Mouse (Mus musculus) WW6 (cell line): Measurements from ENCODE around the gene D17H6S53E.
A peak's percentile ranks its signal among the peaks of the same experiment; 100 is the strongest.

Source experiments
- DNase-seq: peaks from one replicate; pipeline ENCODE4 v3.0.0-alpha.2; 2013; ENCODE audit warnings: low read depth, low spot score

D17H6S53E gene

GRCm38 (mm10) chr17:35162121-35162520 is 35.9 kb downstream of the D17H6S53E start:
- no peak for DNase-seq

- no peak for DNase-seq
Observed at GRCm38 (mm10) chr17:35162730-35163129, 36.6 kb downstream of the D17H6S53E start.

GRCm38 (mm10) chr17:35163326-35164081 is 37.3 kb downstream of the D17H6S53E start:
- no peak for DNase-seq

GRCm38 (mm10) chr17:35164218-35164567 is 38.0 kb downstream of the D17H6S53E start:
- no peak for DNase-seq

- peak; percentile 96 for DNase-seq
Observed at GRCm38 (mm10) chr17:35164568-35165450, 38.6 kb downstream of the D17H6S53E start, which contains the start of gene Prrc2a. Gene Prrc2a (minus strand): TSS chr17:35164897.

- no peak for DNase-seq
Observed at GRCm38 (mm10) chr17:35165451-35166155, 39.4 kb downstream of the D17H6S53E start.

- DNase-seq: peak; percentile 86
Observed at GRCm38 (mm10) chr17:35166352-35167035, 40.3 kb downstream of the D17H6S53E start.

GRCm38 (mm10) chr17:35167794-35168193 is 41.6 kb downstream of the D17H6S53E start:
- no peak for DNase-seq

GRCm38 (mm10) chr17:35168541-35169207 is 42.5 kb downstream of the D17H6S53E start:
- DNase-seq: no peak

- DNase-seq: no peak
Observed at GRCm38 (mm10) chr17:35172445-35173234, 46.5 kb downstream of the D17H6S53E start.

GRCm38 (mm10) chr17:35173329-35173728 is 47.2 kb downstream of the D17H6S53E start:
- no peak for DNase-seq

- DNase-seq: no peak
Observed at GRCm38 (mm10) chr17:35174201-35174977, 48.2 kb downstream of the D17H6S53E start.

- no peak for DNase-seq
Observed at GRCm38 (mm10) chr17:35175382-35175781, 49.2 kb downstream of the D17H6S53E start.

GRCm38 (mm10) chr17:35175968-35176367 is 49.8 kb downstream of the D17H6S53E start, which contains the start of gene Aif1:
Gene Aif1 (minus strand): TSS chr17:35176068.
- no peak for DNase-seq
